Mouse (Mus musculus) neural tube, embryonic 10.5 days (tissue): ENCODE data around the gene Inppl1.
A peak's percentile ranks its signal among the peaks of the same experiment; 100 is the strongest.

ENCODE experiments used
- DNase-seq: peaks from one replicate; pipeline ENCODE4 v3.0.0-alpha.2; 2017; ENCODE audit warnings: low spot score; ENCODE audit errors: extremely low spot score

Inppl1 gene

DNA sequence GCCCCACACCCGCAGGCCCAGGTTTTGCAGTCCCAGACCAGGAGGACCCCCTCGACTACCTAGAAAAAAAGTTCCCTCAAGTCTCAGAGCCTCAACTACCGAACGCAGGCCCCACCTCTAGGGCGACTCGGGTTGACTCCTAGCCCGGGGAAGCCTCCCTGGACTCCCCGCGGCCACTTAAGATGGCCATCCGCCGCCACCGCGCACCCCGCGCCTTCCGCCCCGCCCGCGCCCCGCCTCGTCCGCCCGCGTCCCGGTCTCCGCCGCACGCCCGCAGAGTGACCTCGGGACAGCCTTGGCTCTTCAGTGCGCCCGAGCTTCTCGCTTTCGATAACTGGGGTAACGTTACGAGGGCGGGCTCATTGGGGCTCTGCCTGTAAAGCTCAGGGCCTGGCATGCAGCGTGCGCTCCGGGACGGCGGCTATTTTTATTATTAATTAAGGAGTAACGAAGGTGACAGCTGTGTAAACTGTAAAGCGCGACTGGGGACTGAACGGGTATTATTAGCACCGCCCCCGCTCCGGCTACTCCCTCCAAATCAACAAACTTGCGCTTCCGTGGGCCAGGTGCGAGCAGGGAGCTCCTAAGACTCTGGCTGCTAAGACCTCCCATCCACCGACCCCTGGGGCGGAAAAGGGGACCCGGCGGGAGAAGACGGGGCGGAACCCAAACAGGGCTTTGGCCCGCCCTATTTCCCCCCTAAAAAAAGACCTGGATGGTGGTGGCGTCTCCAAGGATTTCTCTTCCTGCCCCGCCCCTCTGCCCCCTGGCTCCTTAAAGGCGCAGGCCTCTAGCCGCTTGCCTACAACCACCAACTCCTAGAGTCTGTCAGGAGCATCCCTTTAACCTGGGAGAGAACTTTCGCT, at the start of gene Inppl1:
Gene Inppl1 (minus strand): TSS at position 624 of the 866 bp plus-strand sequence.
- peak; percentile 86 for DNase-seq

DNA sequence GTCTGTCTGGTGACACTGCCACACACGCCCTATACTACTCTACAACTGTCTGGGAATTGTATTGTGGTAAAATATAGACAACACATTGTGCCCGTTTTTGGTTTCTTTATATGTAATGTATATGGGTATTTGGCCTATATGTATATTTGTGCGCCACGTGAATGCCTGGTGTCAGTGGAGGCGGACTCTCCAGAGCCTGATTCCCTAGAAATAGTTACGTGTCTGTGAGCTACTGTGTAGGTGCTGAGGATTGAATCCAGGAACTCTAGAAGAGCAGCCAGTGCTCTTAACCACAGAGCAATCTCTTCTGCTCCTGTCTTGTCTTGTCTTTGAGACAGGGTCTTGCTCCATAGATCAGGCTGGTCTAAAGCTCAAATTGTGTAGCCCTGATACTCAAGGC, 48.2 kb upstream of the Inppl1 start:
- no peak for DNase-seq

DNA sequence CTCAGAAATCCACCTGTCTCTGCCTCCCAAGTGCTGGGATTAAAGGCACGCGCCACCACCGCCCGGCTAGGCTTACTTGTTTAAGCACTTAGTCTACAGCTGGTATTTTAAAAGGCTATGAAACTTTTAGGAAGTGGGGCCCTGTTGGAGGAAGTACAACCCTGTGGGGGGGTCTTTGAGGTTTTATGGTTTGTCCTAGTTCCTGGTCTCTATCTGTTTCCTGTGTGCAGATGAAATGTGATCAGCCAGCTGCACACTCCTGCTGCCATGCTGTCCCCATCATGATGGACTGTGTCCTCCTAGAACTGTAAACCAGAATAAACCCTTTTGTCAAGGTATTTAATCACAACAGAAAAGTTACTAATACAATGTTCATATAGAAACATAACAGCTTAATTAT, 46.1 kb upstream of the Inppl1 start:
- DNase-seq, result no peak

- no peak for DNase-seq
Measured at GRCm38 (mm10) chr7:101882413-101883154, 44.6 kb upstream of the Inppl1 start.

- no peak for DNase-seq
Measured at GRCm38 (mm10) chr7:101880855-101881254, 42.8 kb upstream of the Inppl1 start.

GRCm38 (mm10) chr7:101875978-101876377, 37.9 kb upstream of the Inppl1 start:
- no peak for DNase-seq

DNA sequence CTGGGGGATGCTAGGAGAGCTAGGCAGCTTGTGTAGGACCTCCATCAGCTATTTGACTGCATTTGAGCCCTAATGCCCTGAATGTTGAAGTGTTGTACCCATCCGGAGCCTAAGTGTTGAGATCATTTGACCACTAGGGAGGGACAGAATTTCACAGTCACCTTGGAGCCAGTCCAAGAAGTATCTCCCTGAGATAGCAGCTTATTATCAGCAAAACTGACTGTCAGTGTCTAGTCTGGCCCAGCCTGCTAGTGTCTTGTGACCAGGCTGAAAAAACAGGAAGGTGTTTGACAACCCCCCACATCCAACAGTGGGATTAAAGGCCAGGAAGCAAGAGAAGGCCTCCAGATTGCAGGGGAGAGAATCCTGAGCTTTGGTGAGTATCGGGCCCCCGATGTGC, 33.3 kb upstream of the Inppl1 start:
- no peak for DNase-seq

DNA sequence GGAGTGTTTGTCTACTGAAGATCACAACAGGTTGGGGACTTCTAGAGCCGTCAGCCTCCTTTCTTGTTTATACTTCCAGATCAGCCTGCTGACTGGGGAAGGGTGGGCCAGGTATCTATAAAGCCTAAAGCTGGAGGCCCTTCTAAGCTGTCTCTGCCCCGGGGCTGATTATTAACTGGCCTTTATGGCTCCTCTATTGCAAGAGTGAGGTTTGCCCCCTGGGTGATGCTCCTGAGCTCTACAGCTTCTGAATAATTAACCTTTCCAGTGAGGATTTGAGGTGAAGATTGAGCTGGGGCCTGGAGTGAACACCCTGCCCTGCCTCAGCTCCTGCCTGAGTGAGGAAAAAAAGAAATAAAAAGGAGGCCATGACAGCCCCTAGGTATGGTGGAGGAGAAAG, 32.6 kb upstream of the Inppl1 start, which contains the start of gene Folr1:
Gene Folr1 (minus strand): TSS at position 160 of the 400 bp plus-strand sequence.
- DNase-seq, result no peak

- DNase-seq, result no peak
Measured at GRCm38 (mm10) chr7:101869163-101869500, 31.1 kb upstream of the Inppl1 start.

DNA sequence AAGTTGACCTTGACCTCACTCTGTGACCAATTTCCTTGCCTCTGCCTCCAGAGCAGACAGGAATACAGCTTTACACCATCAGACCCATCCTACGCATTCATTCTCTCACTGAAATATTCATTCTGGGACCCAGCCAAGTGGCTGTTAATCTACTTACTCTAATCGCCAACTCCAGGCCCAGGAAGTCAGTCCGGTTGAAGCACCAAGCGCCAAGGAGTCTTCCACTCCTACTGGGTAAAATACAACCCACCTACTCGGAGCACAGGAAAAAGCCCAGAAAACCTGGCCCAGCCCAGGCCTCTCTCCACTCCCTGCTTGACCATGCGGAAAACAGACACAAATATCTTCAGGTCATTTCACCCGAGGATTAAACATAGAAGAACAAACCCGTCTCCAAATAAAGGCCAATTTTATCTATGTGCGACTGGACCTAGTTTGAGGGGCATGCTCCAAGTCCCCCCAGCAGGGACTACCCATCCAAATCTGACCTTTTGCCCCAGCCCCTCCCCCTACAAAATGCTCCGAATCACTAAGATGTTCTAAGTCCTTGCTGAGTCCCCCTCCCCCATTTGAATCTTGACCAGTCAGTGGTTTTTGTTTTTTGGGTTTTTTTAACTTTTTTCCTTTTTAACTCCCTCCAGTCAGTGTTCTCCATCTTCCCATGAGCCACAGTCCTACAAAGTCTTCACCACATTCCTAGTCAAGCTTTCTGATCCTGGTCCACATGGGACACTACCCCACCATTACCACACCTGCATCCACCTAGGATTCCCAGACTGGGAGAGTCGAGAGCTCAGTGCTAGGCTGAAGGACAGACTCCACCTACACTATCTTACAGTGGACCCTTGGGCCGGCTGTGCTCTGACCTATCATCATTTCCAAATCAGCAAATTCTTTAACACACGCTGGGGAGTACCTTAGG, 30.5 kb upstream of the Inppl1 start:
- no peak for DNase-seq

GRCm38 (mm10) chr7:101867482-101867881, 29.5 kb upstream of the Inppl1 start:
- no peak for DNase-seq

DNA sequence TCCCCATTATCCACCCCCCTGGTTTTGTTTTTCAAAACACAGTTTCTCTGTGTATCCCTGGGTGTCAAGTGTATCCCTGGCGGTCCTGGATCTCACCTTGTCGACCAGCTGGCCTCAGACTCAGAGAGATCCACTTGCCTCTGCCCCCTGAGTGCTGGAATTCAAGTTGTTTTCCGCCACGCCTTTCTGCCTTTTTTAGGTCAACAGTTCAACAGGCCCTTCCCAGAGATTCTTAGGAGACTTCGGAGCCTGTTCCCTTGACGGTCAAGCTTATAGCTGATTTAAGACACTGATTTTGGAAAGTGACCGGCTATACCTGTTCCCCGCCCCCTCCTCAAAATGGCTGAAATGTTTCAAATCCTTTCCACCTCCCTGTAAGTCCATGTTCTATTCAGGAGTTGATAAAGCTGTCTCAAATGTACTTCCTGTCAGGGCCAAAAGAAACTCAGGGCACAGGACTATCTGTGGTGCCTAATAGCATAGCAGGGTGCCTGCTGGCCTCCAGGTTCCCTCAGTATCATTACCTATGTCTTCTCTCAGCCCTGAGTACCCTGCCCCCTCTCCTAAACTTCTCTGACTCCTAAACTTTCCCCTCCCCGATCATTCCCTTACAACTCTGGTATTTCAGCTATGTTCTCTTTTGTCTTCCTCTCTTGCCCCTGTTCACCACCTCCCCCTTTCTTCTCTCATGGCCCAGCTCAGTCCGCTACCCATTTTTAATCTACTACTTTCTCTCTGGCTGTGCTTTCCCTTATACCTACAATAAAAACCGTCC, 28.6 kb upstream of the Inppl1 start:
- no peak for DNase-seq

DNA sequence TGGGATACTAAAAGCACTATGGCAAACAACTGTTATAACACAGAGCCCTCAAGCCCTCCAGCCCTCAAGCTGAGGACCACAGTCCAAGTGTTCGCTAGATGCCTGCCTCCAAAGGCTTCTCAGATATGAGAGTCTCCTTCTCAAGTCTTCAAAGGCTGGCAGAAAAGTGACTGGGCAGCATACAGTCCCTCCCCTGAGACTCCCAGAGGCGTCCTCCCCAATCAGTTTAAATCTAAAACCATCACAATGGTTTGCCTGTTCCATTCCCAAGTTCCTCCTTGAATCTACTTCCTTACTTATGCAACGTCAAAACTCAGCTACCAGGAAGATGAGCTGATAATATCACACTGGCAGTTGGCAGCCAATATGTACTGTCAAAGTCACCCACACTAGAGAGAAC, 25.4 kb upstream of the Inppl1 start, which contains the start of gene Anapc15:
Gene Anapc15 (plus strand): TSS at position 301 of the 400 bp plus-strand sequence.
- no peak for DNase-seq

DNA sequence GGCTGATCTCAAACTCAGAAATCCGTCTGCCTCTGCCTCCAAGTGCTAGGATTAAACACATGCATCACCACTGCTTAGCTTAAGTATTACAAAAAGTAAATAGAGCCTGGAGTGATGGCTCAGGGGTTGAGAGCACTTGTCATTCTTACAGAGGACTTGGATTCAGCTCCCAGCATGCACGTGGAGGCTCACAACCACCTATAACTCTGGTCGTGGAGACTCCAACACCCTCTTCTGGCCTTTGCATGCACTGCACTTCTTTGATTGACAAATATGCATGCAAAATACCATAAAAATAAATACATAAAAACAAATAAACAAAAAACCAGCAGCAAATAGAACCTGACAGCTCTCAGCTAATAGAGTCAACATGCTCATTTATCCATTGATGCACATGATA, 24.3 kb upstream of the Inppl1 start:
- DNase-seq, result no peak

DNA sequence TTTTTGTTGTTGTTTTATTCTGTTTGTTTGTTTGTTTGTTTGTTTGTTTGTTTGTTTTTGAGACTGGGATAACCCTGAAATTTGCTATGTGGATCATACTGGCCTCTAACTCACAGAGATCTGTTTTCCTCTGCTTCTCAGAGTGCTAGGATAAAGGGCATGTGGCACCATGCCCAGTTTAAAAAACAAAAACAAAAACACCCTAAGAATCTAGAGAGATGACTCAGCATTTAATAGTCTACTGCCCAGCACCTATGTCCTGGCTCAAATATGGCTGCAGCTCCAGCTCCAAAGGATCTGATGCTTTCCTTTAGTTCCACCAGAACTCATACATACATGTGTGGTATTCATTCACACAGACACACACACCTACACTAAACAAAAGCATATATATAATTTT, 22.9 kb upstream of the Inppl1 start:
- DNase-seq, result no peak

- DNase-seq, result no peak
Measured at GRCm38 (mm10) chr7:101858362-101858761, 20.3 kb upstream of the Inppl1 start.

GRCm38 (mm10) chr7:101857094-101857493, 19.1 kb upstream of the Inppl1 start, which contains the start of gene Folr2:
Gene Folr2, minus strand, starts transcription at chr7:101857194.
- no peak for DNase-seq

GRCm38 (mm10) chr7:101853816-101854215, 15.8 kb upstream of the Inppl1 start:
- DNase-seq, result no peak

DNA sequence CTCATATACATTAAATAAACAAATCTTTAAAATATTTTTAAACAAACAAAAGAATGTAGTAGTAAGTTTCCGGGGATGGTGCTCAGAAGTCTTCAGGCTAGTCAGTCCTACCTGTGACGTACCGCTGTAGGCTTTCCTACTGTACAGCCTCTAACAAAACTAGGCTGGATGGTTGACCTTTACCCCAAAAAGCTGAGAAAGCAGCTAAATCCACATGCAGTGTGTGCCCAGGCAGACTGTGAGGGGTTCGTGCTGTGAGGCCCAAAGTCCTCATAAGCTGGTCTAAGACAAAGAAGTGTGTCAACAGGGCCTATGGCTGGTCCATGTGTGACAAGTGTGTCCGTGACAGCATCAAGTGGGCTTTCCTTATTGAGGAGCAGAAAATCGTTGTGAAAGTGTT, 14.8 kb upstream of the Inppl1 start:
- DNase-seq, result no peak

- DNase-seq, result no peak
Measured at GRCm38 (mm10) chr7:101851689-101852088, 13.7 kb upstream of the Inppl1 start.

DNA sequence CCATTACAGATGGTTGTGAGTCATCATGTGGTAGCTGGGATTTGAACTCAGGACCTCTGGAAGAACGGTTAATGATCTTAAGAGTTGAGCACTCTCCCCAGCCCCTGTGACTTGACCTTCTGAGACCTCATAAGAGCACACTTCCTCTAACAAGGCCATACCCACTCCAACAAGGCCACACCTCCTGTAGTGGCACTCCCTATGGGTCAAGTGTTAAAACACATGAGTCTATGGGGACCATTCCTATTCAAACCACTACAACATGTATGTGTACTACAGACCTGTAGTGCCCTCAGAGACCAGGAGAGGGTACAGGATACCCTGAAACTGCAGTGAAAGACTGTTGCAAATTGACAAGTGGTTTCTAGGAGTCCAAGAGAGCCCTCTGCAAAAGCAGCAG, 9.9 kb upstream of the Inppl1 start:
- no peak for DNase-seq
